Mouse (Mus musculus): ENCODE measurements around the gene Pif1. TPM values are rescaled to one million over a fixed set of nuclear protein-coding genes. Genes with fewer than 3 reads are reported as not detected.

Pif1 gene
- polyA plus RNA-seq, 1 experiment from 2014 or later, result 6.3 TPM

GRCm38 (mm10) chr9:65621196-65621595 lies 34.2 kb downstream of the Pif1 start:
- no peak overlapping the region for H3K4me3 ChIP-seq (ENCODE audit: low read depth, low read length)
- ATAC-seq, result no peak
- no peaks in the 10 kb centered on the region for H3K9me3 ChIP-seq (replicated peaks; ENCODE audit: control insufficient read depth, low read length)
- H3K36me3 ChIP-seq (ENCODE audit: control insufficient read depth, insufficient read depth, low read length), result no peaks in the 10 kb centered on the region
- H3K9ac ChIP-seq (ENCODE audit: low read length), result no peak overlapping the region
- H3K27ac ChIP-seq (ENCODE audit: low read depth, low read length), result no peak overlapping the region
- H3K4me1 ChIP-seq (ENCODE audit: control insufficient read depth, insufficient read depth, low read length), result no peaks in the 10 kb centered on the region
- WGBS, result 85% methylated on average over 4 of the region's 4 CpGs
- no peaks in the 10 kb centered on the region for H3K27me3 ChIP-seq (replicated peaks; ENCODE audit: control insufficient read depth, insufficient read depth, low read length)
- no peak overlapping the region for H3K4me2 ChIP-seq (ENCODE audit: low read length)
- no peak for DNase-seq (ENCODE audit: low spot score)

- DNase-seq (ENCODE audit: low spot score) (no peak), ATAC-seq (no peak)
- H3K4me1 ChIP-seq (ENCODE audit: control insufficient read depth, insufficient read depth, low read length), result no peaks in the 10 kb centered on the region
- H3K4me2 ChIP-seq (ENCODE audit: low read length), result no peak overlapping the region
- H3K9me3 ChIP-seq (replicated peaks; ENCODE audit: control insufficient read depth, low read length), result no peaks in the 10 kb centered on the region
- no peak overlapping the region for H3K4me3 ChIP-seq (ENCODE audit: low read depth, low read length)
- no peak overlapping the region for H3K27ac ChIP-seq (ENCODE audit: low read depth, low read length)
- H3K9ac ChIP-seq (ENCODE audit: low read length), result no peak overlapping the region
- H3K36me3 ChIP-seq (ENCODE audit: control insufficient read depth, insufficient read depth, low read length), result no peaks in the 10 kb centered on the region
- WGBS, result 87% methylated on average over 2 of the region's 2 CpGs
- H3K27me3 ChIP-seq (replicated peaks; ENCODE audit: control insufficient read depth, insufficient read depth, low read length), result no peaks in the 10 kb centered on the region
Measured at GRCm38 (mm10) chr9:65621666-65622065, 34.7 kb downstream of the Pif1 start.

- H3K9ac ChIP-seq (ENCODE audit: low read length), result no peak overlapping the region
- no peaks in the 10 kb centered on the region for H3K36me3 ChIP-seq (ENCODE audit: control insufficient read depth, insufficient read depth, low read length)
- no peak overlapping the region for H3K4me3 ChIP-seq (ENCODE audit: low read depth, low read length)
- 93% methylated on average over 5 of the region's 5 CpGs for WGBS
- no peaks in the 10 kb centered on the region for H3K4me1 ChIP-seq (ENCODE audit: control insufficient read depth, insufficient read depth, low read length)
- H3K27me3 ChIP-seq (replicated peaks; ENCODE audit: control insufficient read depth, insufficient read depth, low read length), result peaks cover 2% of the 10 kb centered on the region; the same call in 1 of the 2 replicates
- no peak for DNase-seq (ENCODE audit: low spot score)
- H3K4me2 ChIP-seq (ENCODE audit: low read length), result no peak overlapping the region
- no peak overlapping the region for H3K27ac ChIP-seq (ENCODE audit: low read depth, low read length)
- no peak for ATAC-seq
- no peaks in the 10 kb centered on the region for H3K9me3 ChIP-seq (replicated peaks; ENCODE audit: control insufficient read depth, low read length)
Measured at GRCm38 (mm10) chr9:65622826-65623225, 35.9 kb downstream of the Pif1 start.

GRCm38 (mm10) chr9:65624266-65624665 lies 37.3 kb downstream of the Pif1 start:
- no peaks in the 10 kb centered on the region for H3K36me3 ChIP-seq (ENCODE audit: control insufficient read depth, insufficient read depth, low read length)
- ATAC-seq (no peak), DNase-seq (ENCODE audit: low spot score) (no peak)
- no peak overlapping the region for H3K4me3 ChIP-seq (ENCODE audit: low read depth, low read length)
- no peak overlapping the region for H3K4me2 ChIP-seq (ENCODE audit: low read length)
- peaks cover 11% of the 10 kb centered on the region for H3K27me3 ChIP-seq (replicated peaks; ENCODE audit: control insufficient read depth, insufficient read depth, low read length)
- H3K9ac ChIP-seq (ENCODE audit: low read length), result no peak overlapping the region
- peaks cover 3% of the 10 kb centered on the region; the same call in 1 of the 2 replicates for H3K4me1 ChIP-seq (ENCODE audit: control insufficient read depth, insufficient read depth, low read length)
- no peak overlapping the region for H3K27ac ChIP-seq (ENCODE audit: low read depth, low read length)
- WGBS, result 77% methylated on average over 2 of the region's 2 CpGs
- no peaks in the 10 kb centered on the region for H3K9me3 ChIP-seq (replicated peaks; ENCODE audit: control insufficient read depth, low read length)

GRCm38 (mm10) chr9:65629025-65629766 lies 42.2 kb downstream of the Pif1 start, which contains the start of gene Rbpms2:
Gene Rbpms2, plus strand, starts transcription at chr9:65629648.
- peaks cover 7% of the 10 kb centered on the region; the same call in 1 of the 2 replicates for H3K4me1 ChIP-seq (ENCODE audit: control insufficient read depth, insufficient read depth, low read length)

GRCm38 (mm10) chr9:65629767-65630630 lies 43.0 kb downstream of the Pif1 start:
- peak overlapping the region; percentile 98 for H3K4me2 ChIP-seq (ENCODE audit: low read length)
- H3K27ac ChIP-seq (ENCODE audit: low read depth, low read length), result no peak overlapping the region
- H3K27me3 ChIP-seq (replicated peaks; ENCODE audit: control insufficient read depth, insufficient read depth, low read length), result peaks cover 42% of the 10 kb centered on the region
- H3K36me3 ChIP-seq (ENCODE audit: control insufficient read depth, insufficient read depth, low read length), result no peaks in the 10 kb centered on the region
- DNase-seq (ENCODE audit: low spot score) (peak; percentile 37), ATAC-seq (peak; percentile 87)
- no peaks in the 10 kb centered on the region for H3K9me3 ChIP-seq (replicated peaks; ENCODE audit: control insufficient read depth, low read length)
- H3K9ac ChIP-seq (ENCODE audit: low read length), result peak overlapping the region; percentile 61
- H3K4me1 ChIP-seq (ENCODE audit: control insufficient read depth, insufficient read depth, low read length), result peaks cover 7% of the 10 kb centered on the region; the same call in 1 of the 2 replicates
- peak overlapping the region; percentile 64 for H3K4me3 ChIP-seq (ENCODE audit: low read depth, low read length)
- under 1% methylated on average over 52 of the region's 83 CpGs for WGBS

More at GRCm38 (mm10) chr9:65629025-65629766, 42.2 kb downstream of the Pif1 start, which contains the start of gene Rbpms2:
- under 1% methylated on average over 35 of the region's 40 CpGs for WGBS
- H3K4me3 ChIP-seq (ENCODE audit: low read depth, low read length), result peak within 1 kb of the TSS; percentile 64
- DNase-seq (ENCODE audit: low spot score), result no peak
- no peak within 1 kb of the TSS for H3K27ac ChIP-seq (ENCODE audit: low read depth, low read length)
- H3K27me3 ChIP-seq (replicated peaks; ENCODE audit: control insufficient read depth, insufficient read depth, low read length), result peaks cover 42% of the 10 kb centered on the region
- H3K36me3 ChIP-seq (ENCODE audit: control insufficient read depth, insufficient read depth, low read length), result no peaks in the 10 kb centered on the region
- no peaks in the 10 kb centered on the region for H3K9me3 ChIP-seq (replicated peaks; ENCODE audit: control insufficient read depth, low read length)
- peak within 1 kb of the TSS; percentile 61 for H3K9ac ChIP-seq (ENCODE audit: low read length)
- no peak for ATAC-seq
- H3K4me2 ChIP-seq (ENCODE audit: low read length), result peak within 1 kb of the TSS; percentile 98

GRCm38 (mm10) chr9:65630631-65631353 lies 43.8 kb downstream of the Pif1 start:
- Histone ChIP-seq H3K4me3 (ENCODE audit: low read depth, low read length) (peak overlapping the region; percentile 64), H3K4me1 (ENCODE audit: control insufficient read depth, insufficient read depth, low read length) (peaks cover 7% of the 10 kb centered on the region; the same call in 1 of the 2 replicates), H3K9me3 (replicated peaks; ENCODE audit: control insufficient read depth, low read length) (no peaks in the 10 kb centered on the region), H3K4me2 (ENCODE audit: low read length) (peak overlapping the region; percentile 98), H3K27me3 (replicated peaks; ENCODE audit: control insufficient read depth, insufficient read depth, low read length) (peaks cover 42% of the 10 kb centered on the region), H3K27ac (ENCODE audit: low read depth, low read length) (no peak overlapping the region), H3K9ac (ENCODE audit: low read length) (peak overlapping the region; percentile 61), H3K36me3 (ENCODE audit: control insufficient read depth, insufficient read depth, low read length) (no peaks in the 10 kb centered on the region)
- under 1% methylated on average over 66 of the region's 78 CpGs for WGBS
- DNase-seq (ENCODE audit: low spot score) (peak; percentile 19), ATAC-seq (peak; percentile 79)

GRCm38 (mm10) chr9:65631354-65632021 lies 44.5 kb downstream of the Pif1 start:
- peak overlapping the region; percentile 64 for H3K4me3 ChIP-seq (ENCODE audit: low read depth, low read length)
- H3K4me1 ChIP-seq (ENCODE audit: control insufficient read depth, insufficient read depth, low read length), result peaks cover 7% of the 10 kb centered on the region; the same call in 1 of the 2 replicates
- WGBS, result 13% methylated on average over 16 of the region's 16 CpGs
- no peaks in the 10 kb centered on the region for H3K36me3 ChIP-seq (ENCODE audit: control insufficient read depth, insufficient read depth, low read length)
- H3K4me2 ChIP-seq (ENCODE audit: low read length), result peak overlapping the region; percentile 98
- ATAC-seq (0 out of 2 replicates have a peak, but pooled peaks have one; percentile 5), DNase-seq (ENCODE audit: low spot score) (no peak)
- H3K27ac ChIP-seq (ENCODE audit: low read depth, low read length), result no peak overlapping the region
- peaks cover 42% of the 10 kb centered on the region for H3K27me3 ChIP-seq (replicated peaks; ENCODE audit: control insufficient read depth, insufficient read depth, low read length)
- no peaks in the 10 kb centered on the region for H3K9me3 ChIP-seq (replicated peaks; ENCODE audit: control insufficient read depth, low read length)
- H3K9ac ChIP-seq (ENCODE audit: low read length), result peak overlapping the region; percentile 61

All from forebrain, embryonic 14.5 days (tissue).